Mouse (Mus musculus): ENCODE results near the gene Cactin.

DNA sequence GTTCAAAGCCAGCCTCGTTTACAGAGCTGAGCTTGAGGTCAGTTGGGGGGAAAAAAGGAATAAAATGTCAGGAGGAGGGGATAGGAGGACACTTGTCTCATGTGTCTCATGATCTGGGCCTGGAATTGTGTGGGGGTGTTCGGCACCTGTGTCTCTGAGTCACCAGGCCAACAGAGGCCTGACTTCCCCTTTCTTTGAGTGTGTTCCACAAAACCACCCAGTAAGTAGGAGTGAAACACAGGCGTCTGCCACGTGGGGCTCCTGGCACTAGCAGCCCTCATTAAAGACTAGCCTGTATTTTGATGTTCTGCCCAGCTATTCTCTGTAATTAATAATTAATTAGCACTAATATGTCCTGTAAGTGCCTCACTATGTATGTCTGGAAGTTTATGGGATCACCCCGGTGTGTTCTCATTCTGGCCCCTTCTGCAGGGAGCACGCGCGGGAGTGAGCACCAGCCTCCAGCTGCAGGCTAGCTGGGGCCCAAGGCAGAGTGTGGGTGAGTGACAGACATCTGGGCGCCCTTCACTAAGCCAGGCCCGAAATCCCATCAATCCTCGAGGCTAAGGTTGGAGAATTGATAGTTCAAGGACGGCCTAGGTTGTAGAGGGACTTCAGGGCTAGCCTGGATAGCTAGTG lies 35.6 kb downstream of the Cactin start:
- TF ChIP-seq CTCF (IDR thresholded peaks at IDR 0.05; ENCODE audit: control insufficient read depth, insufficient read depth, insufficient read length) (no peak), MAX (IDR thresholded peaks at IDR 0.05) (no peak), USF1 (IDR thresholded peaks at IDR 0.05; ENCODE audit: low read depth) (no peak), MYOD1 (IDR thresholded peaks at IDR 0.05; ENCODE audit: control insufficient read depth, insufficient read length, low read depth) (no peak), MYOG (IDR thresholded peaks at IDR 0.05; ENCODE audit: control insufficient read depth, extremely low read depth, insufficient read length) (no peak), FOSL1 (IDR thresholded peaks at IDR 0.05; ENCODE audit: insufficient read depth, low read length, poor library complexity, severe bottlenecking) (no peak)
